Mouse (Mus musculus) layer of hippocampus, adult 11-12 months (tissue): ENCODE results near the gene Gm10271.

Experiments
- DNase-seq: peaks from one replicate; pipeline ENCODE4 v3.0.0; 2022; ENCODE audit warnings: low spot score

Gene Gm10271

GRCm38 (mm10) chr10:116931497-116932179 lies 40.8 kb downstream of the Gm10271 start:
- peak; percentile 28 for DNase-seq

DNA sequence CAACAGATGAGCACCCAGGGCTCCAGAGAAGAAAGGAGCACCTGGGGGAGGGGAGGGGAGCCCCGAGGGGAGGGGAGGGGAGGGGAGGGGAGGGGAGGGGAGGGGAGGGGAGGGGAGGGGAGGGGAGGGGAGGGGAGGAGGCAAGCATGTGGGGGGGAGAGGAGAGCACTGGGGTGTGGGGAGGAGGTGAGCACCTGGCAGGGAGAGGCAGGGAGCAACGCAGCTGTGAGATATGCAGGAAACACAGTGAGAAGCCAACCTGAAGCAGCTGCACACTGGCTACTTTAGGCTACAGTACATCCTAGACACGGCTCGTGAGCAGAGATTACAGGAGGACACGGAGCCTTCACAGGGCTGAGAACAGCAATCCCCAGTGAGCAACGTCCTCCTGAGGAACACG lies 41.5 kb downstream of the Gm10271 start:
- no peak for DNase-seq

GRCm38 (mm10) chr10:116930506-116930905 lies 41.9 kb downstream of the Gm10271 start:
- DNase-seq, result no peak

DNA sequence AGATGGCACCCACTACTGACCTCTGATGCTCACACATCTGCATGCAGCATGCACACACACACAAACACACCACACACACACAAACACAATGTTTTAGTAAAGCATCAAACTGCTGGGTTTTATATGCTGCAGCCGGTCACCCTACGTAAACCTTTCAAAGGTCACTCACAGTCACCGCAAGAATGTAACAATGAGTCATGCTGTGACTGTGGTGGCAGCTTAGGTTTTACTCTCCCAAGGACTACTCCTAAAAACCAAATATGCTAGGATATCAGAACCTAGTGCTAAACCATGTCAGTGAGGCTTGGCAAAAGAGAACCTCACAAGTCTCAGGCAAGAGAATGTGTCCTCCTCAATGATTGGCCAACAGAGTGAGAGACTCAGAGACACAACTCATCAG lies 43.6 kb downstream of the Gm10271 start:
- DNase-seq, result no peak

DNA sequence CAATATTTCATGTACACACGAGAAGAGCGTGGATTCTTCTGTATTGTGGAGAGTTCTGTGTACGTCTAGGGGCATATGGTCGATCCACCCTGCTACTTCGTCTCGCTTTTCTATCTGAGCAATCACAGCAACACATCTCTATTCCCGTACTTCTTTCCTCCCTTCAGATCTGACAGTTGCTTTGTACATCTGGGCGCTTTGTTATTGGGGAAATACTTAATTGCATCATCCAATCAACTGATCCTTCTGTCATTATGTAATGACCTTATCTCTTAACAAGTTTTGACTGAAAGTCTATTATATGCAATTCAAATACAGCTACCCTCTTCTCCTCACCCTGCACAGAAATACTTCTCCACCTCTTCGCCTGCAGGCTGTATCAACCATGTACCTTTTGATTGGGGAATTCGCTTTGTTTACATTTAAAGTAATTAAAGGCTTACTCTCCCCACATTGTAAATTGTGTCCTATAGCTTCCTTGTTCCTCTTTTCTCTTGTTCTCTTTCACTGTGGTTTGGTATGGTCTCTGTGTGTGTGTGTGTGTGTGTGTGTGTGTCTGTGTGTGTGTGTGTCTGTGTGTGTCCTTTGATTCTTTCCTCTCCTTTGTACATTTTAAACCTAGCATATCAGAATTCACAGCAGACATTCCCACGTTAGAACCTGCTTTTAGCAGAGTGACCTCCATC lies 45.8 kb downstream of the Gm10271 start:
- DNase-seq, result no peak

DNA sequence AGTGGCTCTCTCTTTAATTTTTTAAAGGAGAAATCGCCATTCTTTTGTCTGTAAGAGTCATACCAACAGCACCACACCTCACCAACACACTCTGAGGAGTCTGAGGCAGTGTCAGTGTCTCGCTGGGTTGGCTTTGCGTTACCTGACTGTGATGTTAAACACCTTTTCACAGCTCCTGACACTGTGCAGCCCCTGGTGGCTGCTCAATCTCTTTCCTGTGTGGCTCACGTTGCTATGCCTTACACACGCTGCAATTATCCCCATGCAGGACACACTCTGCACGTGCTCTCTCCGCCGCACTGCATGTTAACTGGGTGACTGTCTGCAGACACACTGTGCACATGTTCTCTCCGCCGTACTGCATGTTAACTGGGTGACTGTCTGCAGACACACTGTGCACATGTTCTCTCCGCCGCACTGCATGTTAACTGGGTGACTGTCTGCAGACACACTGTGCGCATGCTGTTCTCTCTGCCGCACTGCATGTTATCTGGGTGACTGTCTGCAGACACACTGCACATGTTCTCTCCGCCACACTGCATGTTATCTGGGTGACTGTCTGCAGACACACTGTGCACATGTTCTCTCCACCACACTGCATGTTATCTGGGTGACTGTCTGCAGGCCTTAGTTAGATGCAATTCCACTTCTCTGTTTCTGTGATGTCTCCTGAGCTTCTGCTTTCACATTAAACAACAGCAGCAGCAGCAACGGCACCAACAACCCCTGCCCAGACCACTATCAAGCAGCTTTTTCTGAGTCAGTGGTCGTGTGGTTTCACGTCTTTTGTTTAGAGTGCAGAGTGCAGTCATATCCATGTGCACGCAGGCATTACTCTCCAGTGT lies 48.5 kb downstream of the Gm10271 start:
- DNase-seq, result no peak

GRCm38 (mm10) chr10:116922161-116922560 lies 50.2 kb downstream of the Gm10271 start:
- no peak for DNase-seq

GRCm38 (mm10) chr10:116921416-116921815 lies 51.0 kb downstream of the Gm10271 start:
- DNase-seq, result no peak

DNA sequence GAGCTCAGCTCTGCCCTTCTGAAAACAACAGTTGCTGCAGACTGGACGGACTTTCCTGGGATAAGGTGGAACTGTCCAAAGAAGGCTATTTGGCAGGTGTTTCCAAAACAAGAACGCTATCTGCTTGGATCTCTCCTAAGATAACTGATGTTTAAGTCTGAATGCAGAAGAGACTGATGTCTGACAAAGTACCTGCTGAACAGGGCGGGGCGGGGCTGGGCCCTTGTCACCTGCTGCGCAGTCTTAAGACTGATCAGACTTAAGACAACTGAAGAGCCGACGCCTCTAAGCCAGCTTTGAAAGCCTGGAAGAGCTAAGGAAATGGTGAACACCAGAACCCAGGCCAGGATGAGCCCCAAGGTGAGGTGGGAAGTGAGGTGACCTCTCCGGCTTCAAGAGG lies 51.8 kb downstream of the Gm10271 start:
- DNase-seq, result no peak

DNA sequence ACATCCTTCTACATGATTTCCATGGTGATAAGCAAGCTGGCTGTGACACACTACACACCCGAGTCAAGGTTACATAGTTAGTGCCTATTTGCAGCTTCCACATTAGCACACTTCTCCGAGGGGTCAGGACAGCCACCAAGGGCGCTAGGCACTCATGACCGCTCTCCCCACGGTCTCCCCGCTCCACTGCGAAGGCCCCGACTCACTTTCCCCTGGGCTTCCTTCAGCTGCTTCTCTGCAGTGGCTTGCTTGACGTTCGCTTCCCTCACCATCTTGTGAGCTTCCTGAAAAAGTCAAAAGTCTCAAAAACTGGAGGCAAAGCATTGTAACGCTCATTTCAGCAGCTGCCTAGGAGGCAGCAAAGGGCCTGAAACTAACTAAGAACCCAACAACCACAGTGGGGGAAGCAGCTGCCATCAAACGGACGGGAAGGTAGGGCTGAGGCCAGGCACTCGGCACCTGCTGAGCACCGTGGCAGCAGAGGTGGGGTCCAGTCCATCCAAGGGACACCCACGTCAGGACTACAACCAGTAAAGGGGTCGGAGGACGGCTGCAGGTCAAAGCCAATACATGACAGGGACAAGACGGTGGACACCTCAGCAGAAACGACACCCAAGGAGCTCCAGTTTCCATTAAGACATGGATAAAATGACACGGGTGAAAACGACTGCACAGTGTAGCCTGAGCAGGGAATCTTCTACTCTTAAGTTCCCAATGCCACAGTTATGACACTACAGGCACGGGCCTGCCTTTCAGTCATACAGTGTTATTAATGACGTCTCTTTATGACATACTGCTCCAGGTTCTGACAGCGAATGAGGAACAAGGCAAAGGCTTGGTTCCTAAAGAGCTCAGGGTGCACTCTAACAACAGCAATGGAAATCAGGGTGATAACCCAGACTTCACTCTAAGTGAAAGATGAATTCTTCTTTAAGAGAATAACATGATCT lies 52.8 kb downstream of the Gm10271 start:
- DNase-seq, result no peak

GRCm38 (mm10) chr10:116916581-116916980 lies 55.8 kb downstream of the Gm10271 start:
- no peak for DNase-seq

GRCm38 (mm10) chr10:116915286-116915685 lies 57.1 kb downstream of the Gm10271 start:
- no peak for DNase-seq

GRCm38 (mm10) chr10:116914586-116914985 lies 57.8 kb downstream of the Gm10271 start:
- no peak for DNase-seq

DNA sequence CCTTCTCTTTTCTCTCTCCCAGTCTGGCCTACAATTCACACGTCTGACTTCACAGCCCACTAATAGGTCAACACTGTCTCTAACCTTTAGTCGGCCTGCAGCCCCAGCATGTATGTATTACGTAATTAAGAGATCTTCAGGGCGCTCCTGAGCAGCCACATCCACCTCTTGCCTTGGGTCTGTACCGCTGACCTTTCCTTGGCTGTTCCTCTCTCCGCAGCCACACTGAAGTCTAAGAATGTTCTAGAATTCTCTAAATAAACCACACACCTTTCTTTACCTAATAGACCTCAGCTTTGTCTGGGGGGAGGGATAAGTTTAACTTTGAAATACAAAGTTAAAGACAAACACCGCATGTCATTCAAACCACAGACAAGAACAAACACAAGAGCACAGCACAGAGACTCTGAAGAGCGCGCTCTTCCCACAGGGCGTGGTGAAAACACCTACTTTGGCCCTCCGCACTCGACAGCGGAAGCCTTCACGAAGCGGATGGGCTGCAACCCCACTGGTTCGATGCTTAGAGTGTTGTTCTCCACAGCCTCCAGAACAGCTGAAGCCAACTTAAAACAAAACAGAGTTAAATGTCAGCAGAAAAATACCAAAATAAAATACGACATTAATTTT lies 58.6 kb downstream of the Gm10271 start:
- no peak for DNase-seq

- no peak for DNase-seq
Observed at GRCm38 (mm10) chr10:116912850-116913249, 59.6 kb downstream of the Gm10271 start.

GRCm38 (mm10) chr10:116908901-116909642 lies 63.3 kb downstream of the Gm10271 start:
- DNase-seq, result no peak
